Mouse (Mus musculus): Measurements from ENCODE around the gene Sertad2.

Sertad2 gene

GRCm38 (mm10) chr11:20644166-20644565 lies 101.1 kb downstream of the Sertad2 start:
- DNase-seq (ENCODE audit: low spot score in 2 of 2): no peak

DNA sequence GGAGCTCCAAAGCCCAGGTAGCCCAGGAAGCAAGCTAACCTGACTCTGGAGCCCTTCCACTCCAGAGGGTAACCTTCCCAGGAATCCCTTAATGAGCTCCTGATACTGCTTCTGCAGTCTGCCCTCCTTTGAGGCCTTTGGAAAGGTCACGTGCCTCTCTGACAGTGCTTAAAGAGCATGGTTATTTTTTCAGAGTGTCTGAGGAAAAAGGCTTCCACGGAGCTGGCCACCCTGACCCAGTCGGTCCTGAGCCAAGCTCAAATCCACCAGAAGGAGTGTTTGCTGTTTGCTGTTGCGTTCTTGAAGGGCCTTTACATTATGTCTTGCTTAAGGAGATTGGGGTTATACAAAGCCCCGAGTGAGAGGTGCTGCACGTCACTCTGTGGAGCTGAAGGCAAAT lies 101.8 kb downstream of the Sertad2 start:
- no peak for DNase-seq (ENCODE audit: low spot score in 2 of 2)

DNA sequence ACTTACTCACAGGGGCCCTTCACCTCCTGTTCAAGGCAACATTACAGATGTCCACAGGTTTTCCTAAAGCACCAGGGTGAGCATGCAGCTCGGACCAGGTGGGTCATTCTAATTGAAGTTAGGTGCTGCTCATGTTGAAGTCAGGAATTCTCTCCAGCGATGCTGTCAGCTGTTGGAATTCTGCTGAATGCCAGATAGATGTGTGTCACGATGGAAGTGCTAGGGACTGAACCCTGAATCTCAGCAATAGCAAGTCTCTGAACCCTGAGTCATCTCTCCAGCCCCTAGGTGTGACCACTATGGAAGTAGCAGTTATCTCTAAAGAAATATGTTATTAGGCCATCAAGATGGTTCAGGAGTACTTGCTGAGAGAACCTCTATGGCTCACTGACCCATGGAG lies 102.5 kb downstream of the Sertad2 start:
- no peak for DNase-seq (ENCODE audit: low spot score in 2 of 2)

DNA sequence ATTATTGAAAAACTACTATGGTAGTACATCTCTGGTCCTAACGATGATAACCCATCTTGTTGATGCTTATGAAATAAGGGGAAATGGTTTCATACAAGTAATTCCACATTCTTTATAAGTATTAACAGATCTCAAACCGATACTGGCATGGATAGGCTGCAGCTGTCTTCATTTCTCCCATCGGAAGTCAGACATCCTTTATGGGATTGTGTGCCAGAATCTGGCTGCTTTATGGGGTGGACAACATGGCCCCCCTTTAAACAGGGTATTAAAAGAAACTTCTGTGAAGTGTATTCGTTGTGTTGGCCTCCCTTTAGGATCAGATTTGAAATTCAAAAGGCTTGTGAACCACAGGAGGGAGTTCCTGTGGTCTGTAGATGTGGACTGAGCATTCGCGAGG lies 103.1 kb downstream of the Sertad2 start:
- no peak for DNase-seq (ENCODE audit: low spot score in 2 of 2)

DNA sequence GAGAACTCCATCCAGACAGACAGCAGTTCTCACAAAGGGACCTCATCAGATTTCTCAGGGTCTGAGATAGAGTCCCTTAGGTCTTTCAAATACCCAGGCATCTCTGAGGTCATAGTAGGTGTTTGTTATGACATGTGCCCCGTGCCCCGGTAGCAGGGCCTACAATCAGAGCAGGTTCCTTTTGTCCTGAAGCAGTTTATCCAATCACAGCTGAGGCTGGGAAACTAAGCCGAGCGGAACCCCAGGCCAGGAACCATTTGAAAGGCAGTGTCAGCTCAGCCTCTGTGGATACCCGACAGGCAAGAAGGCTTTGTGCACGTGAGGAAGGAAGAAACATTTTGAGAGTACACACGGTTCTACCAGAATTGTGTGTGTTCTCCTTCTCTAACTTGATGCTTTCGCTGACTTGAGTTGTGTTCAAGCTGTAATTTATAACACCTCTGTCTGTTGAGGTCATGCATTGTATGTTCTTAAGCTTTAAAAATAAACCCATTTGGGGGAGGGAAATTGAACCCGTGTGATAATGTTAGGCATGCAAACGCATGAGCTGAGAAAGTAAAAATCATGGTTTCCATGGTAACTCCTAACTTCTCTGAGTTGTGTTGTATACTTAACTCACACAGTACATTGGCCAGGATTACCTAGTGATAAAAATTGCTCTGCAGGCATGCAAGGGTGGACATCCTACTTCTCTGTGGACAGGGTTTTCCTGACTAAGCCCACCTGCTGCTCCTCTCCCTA lies 104.1 kb downstream of the Sertad2 start:
- DNase-seq (ENCODE audit: low spot score in 2 of 2): no peak

- DNase-seq (ENCODE audit: low spot score in 2 of 2): no peak
Observed at GRCm38 (mm10) chr11:20647902-20648625, 105.0 kb downstream of the Sertad2 start.

- no peak for DNase-seq (ENCODE audit: low spot score in 2 of 2)
Observed at GRCm38 (mm10) chr11:20649477-20649876, 106.4 kb downstream of the Sertad2 start.

DNA sequence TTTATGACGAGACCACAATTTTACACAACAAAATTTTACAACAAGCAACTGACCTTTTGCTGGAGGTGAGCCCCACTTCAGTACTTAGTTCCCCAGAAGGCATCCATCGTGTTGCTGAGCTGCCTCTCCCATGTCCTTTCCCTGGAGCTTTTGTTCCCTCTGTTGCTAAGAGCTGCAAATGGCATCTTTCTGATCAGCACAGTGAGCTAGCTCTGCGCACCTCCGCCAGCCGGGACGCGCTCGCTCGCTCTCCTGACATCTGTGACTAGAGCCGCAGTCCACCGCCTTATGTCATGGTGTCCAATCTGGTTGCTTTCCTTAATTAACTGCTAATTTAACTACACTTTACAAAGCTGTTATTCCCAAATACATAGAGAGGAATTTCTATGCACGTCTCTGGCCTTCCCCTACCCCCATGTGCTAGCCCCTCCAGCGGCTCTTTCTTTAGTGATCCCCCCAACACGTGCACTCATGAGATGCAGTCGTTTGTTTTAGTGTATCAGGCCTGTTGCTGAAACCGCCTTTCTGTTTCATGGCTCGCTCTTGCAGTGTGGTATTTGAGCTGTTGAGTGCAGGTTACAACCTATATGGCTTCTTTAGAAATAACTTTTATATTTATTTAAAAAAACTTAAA lies 107.1 kb downstream of the Sertad2 start:
- DNase-seq (ENCODE audit: low spot score in 2 of 2): no peak

DNA sequence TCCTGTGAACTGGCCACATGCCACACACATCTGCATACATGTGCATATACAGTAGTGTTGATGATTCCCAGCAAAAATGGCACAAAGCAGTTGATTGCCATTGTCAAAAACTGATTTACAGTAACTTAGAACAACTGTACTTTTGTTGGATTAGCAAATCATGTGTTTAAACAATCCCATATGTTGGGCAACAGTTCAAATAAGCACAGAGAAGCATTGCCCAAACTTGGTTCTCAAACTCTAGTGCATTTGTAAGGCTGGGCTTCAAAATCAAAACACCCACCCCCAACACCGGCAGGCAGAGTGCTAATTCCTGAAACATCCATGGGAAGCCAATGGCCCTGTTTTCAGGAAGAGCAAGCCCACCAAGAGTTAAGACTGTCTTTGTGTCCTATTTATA lies 108.1 kb downstream of the Sertad2 start:
- no peak for DNase-seq (ENCODE audit: low spot score in 2 of 2)

DNA sequence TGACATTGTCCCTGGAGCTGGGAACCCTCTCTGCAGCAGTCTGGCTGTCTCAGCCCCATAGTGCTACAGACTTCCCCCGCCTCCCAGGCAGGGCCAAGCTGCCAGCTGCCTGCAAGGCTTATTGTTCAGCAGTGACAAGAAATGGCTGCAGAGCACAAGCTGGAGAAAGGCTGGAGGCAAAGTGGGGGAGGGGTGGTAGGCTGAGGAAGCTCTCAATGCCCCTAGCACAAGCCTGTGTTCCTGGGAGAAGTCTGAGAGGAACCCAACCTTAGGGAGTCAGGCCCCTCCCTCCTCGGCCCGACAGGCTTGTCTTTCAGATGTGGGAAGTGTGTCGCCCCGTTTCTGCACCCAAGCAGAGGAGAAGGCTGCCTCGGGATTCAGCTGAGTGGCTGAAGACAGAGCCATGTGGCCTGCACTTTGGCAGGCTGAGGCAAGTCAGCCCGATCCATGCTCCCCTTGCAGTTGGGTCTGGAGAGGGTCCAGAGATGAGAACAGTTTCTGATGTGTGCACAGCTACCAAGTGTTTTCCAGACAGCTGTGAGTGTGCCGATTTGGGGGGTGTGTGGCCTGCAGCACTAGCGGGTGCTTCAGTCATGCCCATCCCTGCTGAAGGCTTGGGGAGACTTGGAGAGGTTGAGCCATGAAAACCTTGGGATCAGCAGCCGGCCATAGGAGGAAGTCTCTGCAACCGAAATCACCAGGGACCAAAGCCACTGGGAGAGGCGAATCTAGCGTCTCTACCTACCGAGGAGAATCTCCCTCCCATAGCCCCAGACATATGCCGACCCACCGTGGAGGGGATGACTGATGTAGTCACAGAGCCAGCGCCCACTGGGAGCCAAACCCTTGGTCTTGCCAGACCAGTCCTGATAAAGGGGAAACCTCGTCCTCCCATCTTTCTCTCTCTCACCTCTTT lies 113.0 kb downstream of the Sertad2 start:
- peak; percentile 68 to 80 for DNase-seq (ENCODE audit: low spot score in 2 of 2)

GRCm38 (mm10) chr11:20656711-20657057 lies 113.6 kb downstream of the Sertad2 start:
- peak; percentile 44 to 51 for DNase-seq (ENCODE audit: low spot score in 2 of 2)

DNA sequence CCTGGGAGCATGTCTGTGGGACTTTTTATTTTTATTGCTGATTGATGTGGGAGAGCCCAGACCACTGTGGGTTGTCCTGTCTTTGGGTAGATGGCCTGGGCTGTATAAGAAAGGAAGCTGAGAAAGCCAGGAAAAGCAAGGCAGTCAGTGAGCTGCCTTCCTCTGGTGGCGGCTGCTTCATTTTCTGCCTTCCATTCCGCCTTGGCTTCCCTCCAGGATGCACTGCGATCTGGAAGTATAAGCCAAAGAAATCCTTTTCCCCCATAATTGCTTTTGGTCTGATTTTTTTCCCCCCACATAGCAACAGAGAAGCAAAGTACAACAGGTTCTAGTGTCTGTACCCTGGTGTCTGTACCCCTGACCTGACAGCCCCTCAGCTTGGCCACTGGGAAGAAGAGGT lies 116.0 kb downstream of the Sertad2 start:
- no peak for DNase-seq (ENCODE audit: low spot score in 2 of 2)

DNA sequence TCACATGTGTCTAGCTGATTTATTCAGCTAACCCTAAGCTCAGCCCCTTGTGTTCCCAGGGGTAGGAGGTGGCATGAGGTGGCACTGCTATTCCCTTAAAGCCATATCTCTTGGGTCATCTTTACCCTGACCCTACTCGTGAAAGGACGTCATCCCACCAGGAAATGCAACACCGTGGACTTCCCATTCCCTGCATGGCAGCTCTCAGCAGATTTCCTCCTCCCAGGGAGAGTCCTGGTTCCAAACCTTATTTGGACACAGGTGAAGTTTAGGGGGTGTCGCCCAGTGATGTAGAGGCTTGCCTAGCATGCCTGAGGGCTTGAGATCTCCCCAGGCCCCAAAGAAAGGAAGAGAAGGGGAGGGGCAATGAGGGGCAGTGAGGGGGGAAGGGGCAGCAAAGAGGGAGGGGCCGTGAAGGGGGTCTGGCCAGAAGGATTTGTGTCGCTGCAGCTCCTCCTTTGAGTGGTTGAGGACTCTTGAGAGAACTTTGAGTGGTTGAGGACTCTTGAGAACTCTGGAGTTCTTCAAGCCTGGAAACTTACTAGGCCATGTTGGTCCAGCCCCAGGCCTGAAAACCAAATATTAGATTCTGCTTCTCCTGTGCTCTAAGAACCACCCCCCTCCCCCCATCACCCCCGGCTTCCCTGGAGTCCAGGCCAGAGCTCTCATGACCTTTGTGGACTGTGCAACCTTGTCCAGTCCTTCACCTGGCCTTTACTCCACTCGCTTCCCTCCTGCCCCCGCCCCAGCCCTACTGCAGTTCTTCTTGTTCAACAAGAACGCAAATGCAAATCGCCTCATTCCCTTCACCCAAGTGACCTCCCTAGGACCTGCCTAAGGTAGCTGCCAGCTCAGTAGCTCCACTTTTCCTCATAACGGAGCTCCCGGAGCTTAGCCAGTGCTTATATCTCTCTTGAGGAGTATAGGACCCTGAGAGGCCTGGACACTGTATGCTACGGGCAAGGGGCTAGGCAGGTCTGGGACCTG lies 117.4 kb downstream of the Sertad2 start:
- no peak for DNase-seq (ENCODE audit: low spot score in 2 of 2)

- no peak for DNase-seq (ENCODE audit: low spot score in 2 of 2)
Observed at GRCm38 (mm10) chr11:20661652-20662051, 118.6 kb downstream of the Sertad2 start.

DNA sequence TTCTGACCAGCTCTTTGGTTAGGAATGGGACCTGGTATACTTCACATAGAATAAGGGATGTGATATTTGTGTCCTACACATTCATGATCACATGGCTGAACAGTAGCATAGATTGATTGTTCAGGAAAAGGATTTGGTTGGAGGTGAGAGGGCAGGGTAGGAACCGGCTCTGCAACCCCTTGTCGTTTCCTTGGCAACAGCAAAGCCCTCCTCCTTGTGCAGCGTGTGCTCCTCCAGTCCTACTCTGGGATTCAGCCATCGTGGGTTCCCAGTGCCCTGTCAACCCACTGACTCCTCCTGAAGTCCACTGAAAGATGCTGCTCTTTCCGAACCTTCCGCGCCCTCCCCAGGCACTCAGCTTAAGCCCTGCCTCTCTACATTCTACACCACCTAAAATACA lies 119.8 kb downstream of the Sertad2 start:
- DNase-seq (ENCODE audit: low spot score in 2 of 2): no peak

DNA sequence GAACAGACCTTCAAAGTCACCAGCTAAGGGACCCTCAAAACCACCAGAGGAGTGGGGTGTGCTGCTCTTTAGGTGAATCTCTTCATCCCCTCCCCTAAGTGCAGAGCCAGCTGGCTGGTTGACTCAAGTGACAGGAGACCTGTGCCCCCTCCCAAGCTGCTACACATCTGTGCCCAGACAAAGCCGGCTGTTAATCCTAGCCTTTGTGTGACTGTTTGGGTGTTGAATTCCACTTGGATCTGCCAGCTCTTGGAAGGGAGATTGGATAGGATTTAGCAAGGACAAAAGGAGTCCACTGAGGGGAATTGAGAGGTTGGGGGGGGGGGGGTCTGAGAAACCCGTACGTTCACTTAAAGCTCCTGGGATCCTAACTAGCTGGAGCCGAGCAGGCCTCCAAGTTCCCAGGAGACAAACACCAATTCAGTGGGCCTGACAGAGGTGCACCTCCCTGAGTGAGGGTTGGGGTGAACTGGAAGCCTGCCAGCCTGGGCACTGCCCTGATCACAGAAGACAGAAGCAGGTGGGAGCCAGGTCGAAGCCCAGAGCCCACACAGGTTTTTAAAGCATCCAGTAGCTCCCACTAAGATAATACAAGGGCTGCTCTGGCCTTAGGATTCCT lies 120.6 kb downstream of the Sertad2 start:
- no peak for DNase-seq (ENCODE audit: low spot score in 2 of 2)

GRCm38 (mm10) chr11:20664878-20665277 lies 121.8 kb downstream of the Sertad2 start:
- DNase-seq (ENCODE audit: low spot score in 2 of 2): no peak

DNA sequence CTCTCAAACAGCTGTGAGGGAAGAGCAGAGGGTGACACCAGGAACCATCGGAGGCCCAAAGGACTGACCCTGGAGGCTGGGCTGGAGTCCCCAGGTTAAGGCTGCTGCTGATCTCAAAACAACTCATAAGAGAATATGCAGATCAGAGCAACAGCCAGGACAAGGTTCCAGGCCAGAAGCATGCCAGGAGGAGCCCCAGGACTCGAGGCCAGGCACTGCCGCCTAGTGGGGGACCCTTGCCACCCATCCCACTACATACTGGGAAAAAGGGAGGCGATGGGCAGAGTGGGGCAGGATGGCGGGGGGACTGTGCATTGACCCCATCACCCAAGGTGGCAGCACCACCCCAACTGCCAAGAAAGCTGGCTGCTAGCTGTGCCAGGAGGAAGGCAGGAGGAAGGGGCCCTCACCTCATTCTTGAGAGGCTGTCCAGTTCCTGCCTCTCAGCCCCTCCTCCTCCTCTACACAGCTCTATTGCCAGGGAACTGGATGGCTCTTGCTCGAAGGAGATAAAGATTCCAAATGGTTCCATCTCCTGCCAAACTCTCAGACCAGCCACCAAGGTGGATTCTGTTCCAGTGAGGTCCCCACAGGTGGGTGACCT lies 128.8 kb downstream of the Sertad2 start:
- DNase-seq (ENCODE audit: low spot score in 2 of 2): no peak

DNA sequence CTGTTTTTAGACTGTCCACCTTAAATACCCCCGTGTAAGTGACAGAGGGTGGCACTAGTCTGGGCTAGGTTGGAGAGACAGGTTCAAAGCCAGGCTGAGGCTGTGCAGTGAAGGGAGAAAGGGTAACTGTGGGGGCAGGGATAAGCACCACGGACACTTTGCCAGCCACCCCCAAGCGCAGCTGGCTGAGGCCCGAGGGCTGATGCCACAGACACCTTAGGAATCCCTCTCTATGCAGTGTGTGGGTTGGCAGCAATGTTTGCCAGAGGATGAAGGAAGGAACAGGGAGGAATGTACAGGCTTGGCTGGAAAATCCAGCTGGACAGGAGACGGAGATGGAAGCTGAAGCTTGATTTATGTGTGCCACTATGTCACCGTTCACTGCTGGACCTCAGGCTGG lies 129.5 kb downstream of the Sertad2 start:
- no peak for DNase-seq (ENCODE audit: low spot score in 2 of 2)

GRCm38 (mm10) chr11:20679396-20679795 lies 136.3 kb downstream of the Sertad2 start:
- DNase-seq (ENCODE audit: low spot score in 2 of 2): no peak

All from frontal cortex, postnatal 10 days (tissue).